Mouse (Mus musculus) thymus, postnatal 25 days (tissue): Measurements from ENCODE around the gene Ms4a4d.

Source experiments
- DNase-seq: peaks from one replicate; pipeline ENCODE4 v3.0.0; 2022

Ms4a4d gene

DNA sequence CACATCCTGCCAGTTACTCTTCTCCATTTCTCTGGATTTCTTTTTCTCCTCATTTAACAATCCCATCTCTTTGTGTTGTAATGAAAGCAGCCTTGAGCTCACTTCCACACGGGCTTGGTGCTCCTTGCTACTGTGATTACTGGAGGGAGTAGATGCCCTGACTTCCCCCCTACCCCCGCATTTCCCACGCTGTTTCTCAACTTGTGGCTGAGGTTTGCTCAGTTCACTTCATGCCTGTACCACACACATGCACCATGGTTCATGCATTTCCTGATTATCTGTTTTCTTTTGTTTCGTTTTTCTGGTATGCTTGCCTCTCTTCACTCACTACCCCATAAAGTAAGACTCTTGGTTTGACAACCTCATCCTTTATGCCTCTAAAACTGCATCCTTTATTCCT lies 52.6 kb downstream of the Ms4a4d start:
- DNase-seq = peak; percentile 60

DNA sequence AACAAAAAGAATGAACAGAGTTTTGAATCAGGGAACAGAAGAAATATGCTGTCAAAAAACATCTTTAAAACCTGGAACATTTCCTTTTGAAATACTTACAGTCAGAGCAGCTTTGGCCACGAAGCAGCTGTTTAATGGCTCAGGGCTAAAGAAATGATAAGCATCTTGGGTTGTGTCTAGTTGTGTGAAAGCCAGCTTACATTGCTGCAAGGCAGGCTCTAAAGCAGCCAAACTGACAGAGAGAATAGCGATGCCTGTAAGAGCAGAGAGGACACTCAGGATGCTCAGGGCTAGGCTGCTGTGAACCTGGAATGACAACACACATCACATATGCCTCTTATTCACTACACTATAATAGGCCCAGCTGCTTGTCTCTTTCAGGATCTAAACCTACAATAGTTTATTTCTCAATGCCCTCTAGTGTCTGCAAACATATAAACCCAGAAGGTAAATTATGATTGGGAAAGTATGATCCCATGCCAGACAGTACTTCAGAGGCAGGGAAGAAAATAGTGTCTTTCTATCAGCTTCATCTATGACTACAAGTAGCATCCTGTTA lies 53.4 kb downstream of the Ms4a4d start:
- peak; percentile 32 for DNase-seq

DNA sequence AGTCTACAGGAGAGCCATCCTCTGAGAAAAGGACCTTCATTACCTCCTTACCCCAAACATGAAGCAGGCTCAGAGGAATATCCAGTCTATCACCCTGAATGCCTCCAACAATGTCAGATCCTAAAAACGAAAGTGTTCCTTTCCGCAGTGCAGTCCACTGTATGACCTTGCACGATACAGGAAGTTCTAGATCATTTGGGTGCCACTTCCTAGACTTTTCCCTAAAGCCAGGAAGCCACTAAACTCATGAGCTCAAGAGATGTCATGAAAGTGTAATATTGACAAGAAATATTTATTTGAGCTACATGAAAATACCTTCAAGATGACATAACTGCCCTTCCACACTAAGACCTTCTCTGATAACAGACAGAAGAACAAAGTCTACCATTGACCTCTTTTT lies 64.7 kb downstream of the Ms4a4d start:
- no peak for DNase-seq

DNA sequence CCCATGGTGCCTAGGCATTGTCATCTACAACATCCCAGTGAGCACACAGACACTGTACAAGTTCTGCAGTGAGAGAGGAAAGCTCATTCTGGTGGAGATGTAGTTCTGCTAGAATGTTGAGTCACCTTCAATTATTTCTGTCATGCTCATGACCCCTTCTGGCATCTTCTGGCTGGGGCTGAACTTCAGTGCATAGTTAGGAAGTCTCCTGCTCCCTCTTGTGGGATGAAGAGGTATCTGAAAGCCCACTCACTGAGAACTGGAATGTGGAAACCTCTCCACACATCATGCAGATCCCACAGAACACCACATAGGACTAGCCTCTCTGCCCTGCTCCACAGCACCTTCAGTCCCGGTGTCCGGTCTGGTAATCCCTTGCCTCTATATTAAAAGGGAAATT lies 65.4 kb downstream of the Ms4a4d start:
- DNase-seq = peak; percentile 66

DNA sequence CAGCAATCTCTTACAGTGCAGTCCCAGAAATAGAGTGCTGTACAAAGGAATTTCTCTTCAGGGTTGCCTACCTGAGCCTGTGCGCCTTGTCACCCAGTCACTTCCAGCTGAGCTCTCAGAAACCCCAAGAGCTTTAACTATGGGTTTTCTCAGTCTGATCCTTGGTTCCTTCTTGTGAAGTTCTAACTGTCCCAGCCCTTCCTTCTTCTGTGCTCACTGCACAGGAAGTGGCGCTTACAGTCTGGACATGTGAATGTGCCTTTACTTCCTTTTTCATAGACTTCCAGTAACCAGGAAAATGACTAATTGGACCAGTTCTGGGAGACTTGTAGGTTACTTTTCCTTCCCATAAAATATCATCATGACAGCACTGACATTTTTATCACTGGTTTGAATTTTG lies 68.0 kb downstream of the Ms4a4d start, which contains the start of gene Ms4a6d:
Gene Ms4a6d, minus strand, starts transcription at position 247 of the 400 bp plus-strand sequence.
- DNase-seq = no peak
